ENCODE assay signal across 14 mouse cellular contexts in the genomic region with DNA sequence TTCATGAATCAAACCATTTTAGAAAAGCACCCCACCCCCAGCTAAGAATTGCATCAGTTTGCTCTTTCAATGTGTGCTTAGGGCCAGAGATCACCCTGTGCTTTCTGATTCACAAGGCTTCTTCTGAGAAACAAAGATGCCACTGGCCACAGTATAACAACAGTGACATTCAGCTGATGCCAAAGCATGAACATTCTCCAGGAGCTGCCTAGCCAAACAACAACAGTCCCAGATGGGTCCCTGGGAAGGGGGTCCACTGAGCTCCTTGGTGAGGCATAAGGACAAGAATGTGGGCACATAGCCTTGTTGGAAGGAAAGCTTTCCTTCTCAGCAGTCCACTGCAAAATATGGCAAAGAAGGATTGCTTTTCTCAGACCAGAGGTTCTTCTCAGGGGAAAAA.
A peak's percentile ranks its signal among the peaks of the same experiment; 100 is the strongest.
DNase-seq lines count a peak whose midpoint lies in the region; ATAC-seq and TF ChIP-seq lines count a peak whose summit lies in the region.
"Had no signal": no experiment of that assay in that cellular context is flagged by ENCODE, and none has a peak within 500 bp of the region (broad histone marks: within the 10 kb centered on the region; RNA-seq: fewer than 3 reads in every experiment).

No protein-coding gene starts in this region.

- no peak overlapping the region for H3K9ac ChIP-seq in hindbrain, postnatal 0 days (replicated peaks; ENCODE audit: low read length)
- H3K9ac ChIP-seq: forebrain, embryonic 13.5 days; heart, embryonic 15.5 days; neural tube, embryonic 15.5 days had no signal

- H3K4me1 ChIP-seq in hindbrain, postnatal 0 days (ENCODE audit: insufficient read depth, low read length) = no peaks in the 10 kb centered on the region
- no peaks in the 10 kb centered on the region for H3K4me1 ChIP-seq in hindbrain, embryonic 10.5 days (replicated peaks)
- H3K4me1 ChIP-seq in kidney, adult 2 months (ENCODE audit: control insufficient read depth, insufficient read depth, low read length) = no peaks in the 10 kb centered on the region
- H3K4me1 ChIP-seq: forebrain, embryonic 13.5 days; heart, embryonic 15.5 days; neural tube, embryonic 15.5 days had no signal

- no peaks in the 10 kb centered on the region for H3K36me3 ChIP-seq in hindbrain, postnatal 0 days (ENCODE audit: insufficient read depth, low read length)
- no peaks in the 10 kb centered on the region for H3K36me3 ChIP-seq in hindbrain, embryonic 10.5 days
- H3K36me3 ChIP-seq in kidney, adult 2 months (ENCODE audit: control insufficient read depth, insufficient read depth, low read length) = no peaks in the 10 kb centered on the region
- H3K36me3 ChIP-seq: heart, embryonic 15.5 days had no signal

- DNase-seq in hindbrain, postnatal 0 days (ENCODE audit: low spot score) = peak; percentile 50
- no peak for DNase-seq in hindbrain, embryonic 10.5 days (ENCODE audit: low spot score)
- peak; percentile 13 for DNase-seq in brain, embryonic 14.5 days (ENCODE audit: low read depth)
- DNase-seq in cerebellum, adult 8-10 months = peak; percentile 17
- peak; percentile 55 for DNase-seq in layer of hippocampus, adult 9-11 months
- DNase-seq in retina, embryonic 14.5 days (ENCODE audit: low spot score) = no peak
- no peak for DNase-seq in kidney, adult 2 months
- DNase-seq: embryo, embryonic 11 days; gastrocnemius, adult 2 months; heart, adult 11 months; thymus, postnatal 36 days had no signal

- 0 out of 2 replicates have a peak overlapping the region, but pooled peaks have one; percentile 11 for H3K27ac ChIP-seq in hindbrain, postnatal 0 days
- H3K27ac ChIP-seq in hindbrain, embryonic 10.5 days = no peak overlapping the region
- H3K27ac ChIP-seq in kidney, adult 2 months (ENCODE audit: insufficient read depth, low read depth, low read length) = no peak overlapping the region
- H3K27ac ChIP-seq: forebrain, embryonic 13.5 days; gastrocnemius, adult 2 months; heart, embryonic 15.5 days; neural tube, embryonic 15.5 days had no signal

- TF ChIP-seq POLR2A in brain, embryonic 14.5 days (IDR thresholded peaks at IDR 0.05; ENCODE audit: borderline replicate concordance, extremely low read depth, insufficient read depth, insufficient read length, poor library complexity, severe bottlenecking) = no peak
- no peak for TF ChIP-seq POLR2A in kidney, adult 2 months (IDR thresholded peaks at IDR 0.05; ENCODE audit: low read depth, low read length)

- no peak for TF ChIP-seq CTCF in hindbrain, postnatal 0 days (IDR thresholded peaks at IDR 0.05; ENCODE audit: low read depth)
- TF ChIP-seq CTCF in brain, embryonic 14.5 days (IDR thresholded peaks at IDR 0.05; ENCODE audit: borderline replicate concordance, extremely low read depth, insufficient read depth, insufficient read length) = no peak
- TF ChIP-seq CTCF in kidney, adult 2 months (conservative IDR thresholded peaks at IDR 0.05; ENCODE audit: insufficient read depth, insufficient read length, low read depth, low read length) = no peak

- no peaks in the 10 kb centered on the region for H3K27me3 ChIP-seq in hindbrain, postnatal 0 days (ENCODE audit: insufficient read depth, low read length)
- no peaks in the 10 kb centered on the region for H3K27me3 ChIP-seq in hindbrain, embryonic 10.5 days (ENCODE audit: insufficient read depth, poor library complexity, severe bottlenecking)
- no peaks in the 10 kb centered on the region for H3K27me3 ChIP-seq in kidney, adult 2 months (replicated peaks; ENCODE audit: control insufficient read depth, insufficient read depth, low read length)
- H3K27me3 ChIP-seq: forebrain, embryonic 13.5 days; heart, embryonic 15.5 days; neural tube, embryonic 15.5 days had no signal

- H3K4me3 ChIP-seq in hindbrain, postnatal 0 days (ENCODE audit: low read length) = no peak overlapping the region
- H3K4me3 ChIP-seq in hindbrain, embryonic 10.5 days = no peak overlapping the region
- H3K4me3 ChIP-seq in kidney, adult 2 months (ENCODE audit: insufficient read depth, low read depth, low read length) = no peak overlapping the region
- H3K4me3 ChIP-seq: forebrain, embryonic 13.5 days; gastrocnemius, adult 2 months; heart, embryonic 15.5 days; neural tube, embryonic 15.5 days had no signal

- H3K9me3 ChIP-seq in hindbrain, postnatal 0 days (ENCODE audit: low read length) = no peaks in the 10 kb centered on the region
- H3K9me3 ChIP-seq in hindbrain, embryonic 10.5 days = no peaks in the 10 kb centered on the region
- H3K9me3 ChIP-seq: forebrain, embryonic 13.5 days; heart, embryonic 15.5 days; neural tube, embryonic 15.5 days had no signal

- ATAC-seq in hindbrain, postnatal 0 days = peak; percentile 71
- ATAC-seq: forebrain, embryonic 13.5 days had no signal

- H3K4me2 ChIP-seq in hindbrain, postnatal 0 days (ENCODE audit: low read depth, low read length) = no peak overlapping the region
- H3K4me2 ChIP-seq: forebrain, embryonic 13.5 days; heart, embryonic 15.5 days; neural tube, embryonic 15.5 days had no signal

Comparison
In these comparisons a context has a peak if more than half of its experiments do, and no peak if none do; other contexts are left out.
1. DNase-seq: peak in hindbrain, postnatal 0 days (single experiment), brain, embryonic 14.5 days (single experiment), cerebellum, adult 8-10 months (single experiment) and layer of hippocampus, adult 9-11 months (single experiment); none in hindbrain, embryonic 10.5 days (single experiment), retina, embryonic 14.5 days (single experiment) and kidney, adult 2 months (single experiment).